Mouse (Mus musculus) left cerebral cortex, postnatal 10 days (tissue): ENCODE measurements around the gene Ntrk2. TPM values are rescaled to one million over a fixed set of nuclear protein-coding genes. Genes with fewer than 3 reads are reported as not detected.

Experiments
- DNase-seq, 2 experiments: peaks; one replicate each; pipeline ENCODE4 v3.0.0; 2021 to 2022; ENCODE audit warnings: low spot score in 2 of 2, mixed read lengths in 1 of 2; ENCODE audit errors: extremely low spot score in 1 of 2
- intact Hi-C: fragments of 180-260 bp; cut with DNase I; formaldehyde crosslinking; loops from one replicate; pipeline ENCODE4 v1.15.1; 2025
- total RNA-seq, 2 experiments: library from RNA; stranded (reverse); gene quantifications; 2 replicates each; pipeline ENCODE4 v1.2.3; 2021

Gene Ntrk2
- total RNA-seq, 2 experiments from 2014 or later: 302 to 317 TPM

- no peak for DNase-seq
- intact Hi-C loops: no loop called here
These were observed 107.9 kb downstream of the Ntrk2 start for GRCm38 (mm10) chr13:58914061-58914814.

DNA sequence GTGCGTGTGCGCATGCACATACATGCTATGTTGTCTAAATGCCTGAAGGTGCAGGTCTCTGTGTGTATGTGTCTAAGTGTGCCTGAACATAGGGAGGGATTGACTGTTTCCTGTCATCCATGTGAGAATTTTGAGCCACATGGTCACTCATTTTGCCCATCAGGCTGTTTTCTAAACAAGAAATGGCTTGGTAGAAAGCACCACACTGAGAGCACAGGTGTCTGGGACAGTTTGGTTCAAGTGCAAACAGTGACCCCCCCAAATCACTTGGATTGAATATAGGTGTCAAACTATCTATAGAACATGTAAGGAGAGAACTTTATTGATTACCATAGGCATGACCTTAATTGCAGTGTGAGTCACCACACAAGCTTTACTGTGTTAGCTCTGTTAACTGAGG lies 110.0 kb downstream of the Ntrk2 start:
- intact Hi-C loops: no loop called here
- no peak for DNase-seq

GRCm38 (mm10) chr13:58920241-58920640 lies 113.9 kb downstream of the Ntrk2 start:
- intact Hi-C loops: no loop called here
- no peak for DNase-seq

DNA sequence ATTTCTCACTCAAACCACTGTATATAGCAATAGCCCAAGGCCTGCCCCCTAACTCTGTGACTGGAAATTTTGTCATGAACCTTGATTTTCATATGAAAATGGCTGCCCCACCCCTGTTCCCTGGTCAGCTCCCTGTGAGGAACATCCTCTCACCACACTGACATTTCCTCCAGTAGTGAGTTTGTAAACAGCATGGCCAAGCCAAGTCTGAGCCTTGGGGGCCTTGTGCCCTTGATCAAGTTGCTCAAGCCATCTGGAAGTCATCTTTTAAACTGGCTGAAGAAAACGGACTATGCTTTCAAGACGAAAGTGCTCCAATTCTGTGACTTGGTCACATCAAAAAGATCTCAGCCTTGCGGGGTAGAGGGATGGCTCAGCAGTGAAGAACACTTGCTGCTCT lies 114.9 kb downstream of the Ntrk2 start:
- no peak for DNase-seq
- intact Hi-C loops: no loop called here

DNA sequence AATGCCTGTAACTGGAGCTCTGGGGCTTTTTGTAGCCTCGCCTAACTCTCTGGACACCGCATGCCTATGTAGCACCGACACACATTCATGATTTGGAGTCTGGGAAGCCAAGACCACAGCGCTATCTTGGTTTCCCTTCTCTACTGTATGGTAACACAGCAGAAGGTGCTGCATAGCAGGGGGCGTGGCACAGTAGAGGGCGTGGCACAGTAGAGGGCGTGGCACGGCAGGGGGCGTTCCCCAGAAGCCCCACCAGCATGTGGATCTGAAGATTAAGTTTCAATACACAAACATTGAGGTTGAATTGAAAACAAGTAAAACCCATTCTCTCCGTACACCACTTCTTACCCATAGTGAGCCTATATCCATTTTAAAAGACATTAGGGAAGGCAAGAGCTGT lies 115.3 kb downstream of the Ntrk2 start:
- intact Hi-C loops: no loop called here
- DNase-seq: no peak

DNA sequence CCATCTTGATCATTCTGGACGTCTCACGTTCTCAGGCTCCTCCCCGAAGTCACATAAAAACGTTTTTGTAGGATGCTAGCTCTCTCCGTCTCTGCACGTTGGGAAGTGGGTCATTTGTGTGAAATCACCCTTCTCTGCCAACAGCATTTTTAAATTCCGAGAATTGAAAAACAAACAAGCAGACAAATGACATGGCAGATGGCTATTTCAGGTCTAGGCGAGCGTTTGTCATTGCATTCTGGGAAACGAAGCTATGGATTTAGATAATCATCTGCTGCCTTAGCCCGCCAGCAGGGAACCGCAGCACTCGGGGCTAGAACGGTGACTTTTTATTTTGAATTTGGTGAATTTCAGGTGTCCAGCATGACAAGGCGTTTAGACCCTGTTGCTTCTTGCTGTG lies 115.8 kb downstream of the Ntrk2 start:
- no peak for DNase-seq
- intact Hi-C loops: no loop called here

- intact Hi-C loops: no loop called here
- DNase-seq: no peak
These were observed 117.1 kb downstream of the Ntrk2 start for GRCm38 (mm10) chr13:58923496-58923895.

GRCm38 (mm10) chr13:58924486-58924885 lies 118.1 kb downstream of the Ntrk2 start:
- intact Hi-C loops: no loop called here
- DNase-seq: no peak

DNA sequence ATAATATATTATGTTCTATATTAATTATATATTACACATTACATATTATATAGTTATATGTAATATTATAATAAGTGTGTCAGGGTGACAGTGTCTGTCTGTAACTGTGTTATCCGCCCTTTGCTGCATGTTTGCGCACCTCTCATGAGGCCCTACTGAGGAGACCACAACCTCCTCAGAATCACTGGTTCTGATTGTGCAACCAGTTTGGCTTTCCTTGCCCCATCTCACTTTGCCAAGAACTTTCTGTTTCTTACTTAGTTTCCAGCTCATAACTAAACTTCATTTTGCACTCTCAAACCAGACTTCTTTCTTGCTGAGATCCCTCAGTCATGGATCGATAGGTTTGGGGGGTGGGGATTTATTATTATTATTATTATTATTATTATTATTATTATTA lies 120.8 kb downstream of the Ntrk2 start:
- no peak for DNase-seq
- intact Hi-C loops: no loop called here

GRCm38 (mm10) chr13:58927656-58928226 lies 121.4 kb downstream of the Ntrk2 start:
- DNase-seq: peak in 1 of 2 experiments; percentile 51
- intact Hi-C loops: no loop called here

GRCm38 (mm10) chr13:58928668-58929436 lies 122.5 kb downstream of the Ntrk2 start:
- DNase-seq: no peak
- intact Hi-C loops: no loop called here

GRCm38 (mm10) chr13:58930161-58930560 lies 123.8 kb downstream of the Ntrk2 start:
- no peak for DNase-seq
- intact Hi-C loops: loop anchor here (5.0 to 10.0 kb wide), 2 partner anchors 123 to 145 kb away; partner anchors contain the start of gene Ntrk2

- intact Hi-C loops: loop anchor here (5.0 to 10.0 kb wide), 2 partner anchors 126 to 142 kb away; partner anchors contain the start of gene Ntrk2
- no peak for DNase-seq
These were observed 126.8 kb downstream of the Ntrk2 start for GRCm38 (mm10) chr13:58933126-58933525.

GRCm38 (mm10) chr13:58934576-58935110 lies 128.3 kb downstream of the Ntrk2 start:
- no peak for DNase-seq
- intact Hi-C loops: loop anchor here (5.0 to 10.0 kb wide), 2 partner anchors 127 to 140 kb away; partner anchors contain the start of gene Ntrk2

GRCm38 (mm10) chr13:58935956-58936495 lies 129.7 kb downstream of the Ntrk2 start:
- intact Hi-C loops: loop anchor here (10.0 kb wide), 1 partner anchor 139 kb away; no protein-coding TSS in a partner anchor
- no peak for DNase-seq

- DNase-seq: no peak
- intact Hi-C loops: loop anchor here (10.0 kb wide), 1 partner anchor 137 kb away; no protein-coding TSS in a partner anchor
These were observed 131.5 kb downstream of the Ntrk2 start for GRCm38 (mm10) chr13:58937884-58938283.

- intact Hi-C loops: loop anchor here (10.0 kb wide), 1 partner anchor 136 kb away; no protein-coding TSS in a partner anchor
- DNase-seq: no peak
These were observed 132.1 kb downstream of the Ntrk2 start for GRCm38 (mm10) chr13:58938464-58938863.

DNA sequence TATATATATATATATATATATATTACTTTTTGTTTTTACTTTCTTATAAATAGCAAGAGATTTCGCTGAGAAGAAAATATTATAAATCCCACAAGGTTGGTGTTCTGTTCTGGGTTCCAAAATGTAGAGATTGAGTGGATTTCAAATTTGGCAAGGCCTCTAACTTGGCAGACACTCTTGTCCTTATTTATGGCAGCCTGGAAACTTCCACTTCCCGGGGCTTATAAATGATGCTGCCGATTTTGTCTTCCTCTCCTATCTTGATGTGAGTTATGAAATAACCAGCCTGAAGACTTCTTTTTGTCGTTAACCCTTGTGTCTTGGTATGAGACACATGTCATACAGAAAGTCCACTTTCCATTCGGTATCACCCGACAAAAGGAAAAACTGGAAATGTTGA lies 133.8 kb downstream of the Ntrk2 start:
- no peak for DNase-seq
- intact Hi-C loops: no loop called here

GRCm38 (mm10) chr13:58940798-58941197 lies 134.4 kb downstream of the Ntrk2 start:
- intact Hi-C loops: no loop called here

More at GRCm38 (mm10) chr13:58940798-58941197, 134.4 kb downstream of the Ntrk2 start:
- DNase-seq: no peak
